Mouse (Mus musculus): Measurements from ENCODE around the gene Fam19a4. TPM values are rescaled to one million over a fixed set of nuclear protein-coding genes. Genes with fewer than 3 reads are reported as not detected.

Fam19a4 gene
- not detected in 2 replicates for polyA plus RNA-seq (2014; fragmentation: Nextera tagmentation; extraction: Ambion mirVana)

- no peak within 1 kb of the TSS for H3K27ac ChIP-seq (ENCODE audit: low read depth, low read length)
- no peaks in the 10 kb centered on the region for H3K9me3 ChIP-seq (replicated peaks; ENCODE audit: control insufficient read depth, low read length)
- H3K36me3 ChIP-seq (ENCODE audit: control insufficient read depth, insufficient read depth, low read length): no peaks in the 10 kb centered on the region
- peaks cover 8% of the 10 kb centered on the region; the same call in 1 of the 2 replicates for H3K4me1 ChIP-seq (ENCODE audit: control insufficient read depth, insufficient read depth, low read length)
- peak within 1 kb of the TSS; percentile 46 for H3K4me3 ChIP-seq (ENCODE audit: low read depth, low read length)
- peak within 1 kb of the TSS; percentile 82 for H3K4me2 ChIP-seq
- WGBS (ENCODE audit: insufficient replicate concordance): under 1% methylated on average over 28 of the region's 30 CpGs
- peaks cover 29% of the 10 kb centered on the region for H3K27me3 ChIP-seq (ENCODE audit: control insufficient read depth, insufficient read depth, low read length)
- ATAC-seq (replicated peaks; ENCODE audit: insufficient number of reproducible peaks, low FRiP score, low TSS enrichment): peak; percentile 74; the same call in 1 of the 2 replicates
- H3K9ac ChIP-seq (ENCODE audit: low read depth, low read length): no peak within 1 kb of the TSS
These were observed at the start of gene Fam19a4 for GRCm38 (mm10) chr6:97060074-97060681. Fam19a4 (minus strand) TSS chr6:97060413.

GRCm38 (mm10) chr6:97106777-97107176 is 46.6 kb upstream of the Fam19a4 start:
- Histone ChIP-seq H3K9ac (ENCODE audit: low read depth, low read length) (no peak overlapping the region), H3K27ac (ENCODE audit: low read depth, low read length) (no peak overlapping the region), H3K4me2 (no peak overlapping the region), H3K9me3 (replicated peaks; ENCODE audit: control insufficient read depth, low read length) (no peaks in the 10 kb centered on the region), H3K4me3 (ENCODE audit: low read depth, low read length) (no peak overlapping the region), H3K27me3 (ENCODE audit: control insufficient read depth, insufficient read depth, low read length) (peaks cover 3% of the 10 kb centered on the region; the same call in 1 of the 2 replicates), H3K4me1 (ENCODE audit: control insufficient read depth, insufficient read depth, low read length) (no peaks in the 10 kb centered on the region), H3K36me3 (ENCODE audit: control insufficient read depth, insufficient read depth, low read length) (no peaks in the 10 kb centered on the region)
- WGBS (ENCODE audit: insufficient replicate concordance): 21% methylated on average over 2 of the region's 2 CpGs
- no peak for ATAC-seq (replicated peaks; ENCODE audit: insufficient number of reproducible peaks, low FRiP score, low TSS enrichment)

GRCm38 (mm10) chr6:97106106-97106505 is 45.9 kb upstream of the Fam19a4 start:
- WGBS (ENCODE audit: insufficient replicate concordance): 75% methylated on average over 8 of the region's 8 CpGs
- H3K4me3 ChIP-seq (ENCODE audit: low read depth, low read length): no peak overlapping the region
- no peak overlapping the region for H3K27ac ChIP-seq (ENCODE audit: low read depth, low read length)
- ATAC-seq (replicated peaks; ENCODE audit: insufficient number of reproducible peaks, low FRiP score, low TSS enrichment): no peak
- no peaks in the 10 kb centered on the region for H3K4me1 ChIP-seq (ENCODE audit: control insufficient read depth, insufficient read depth, low read length)
- no peak overlapping the region for H3K9ac ChIP-seq (ENCODE audit: low read depth, low read length)
- H3K9me3 ChIP-seq (replicated peaks; ENCODE audit: control insufficient read depth, low read length): no peaks in the 10 kb centered on the region
- H3K27me3 ChIP-seq (ENCODE audit: control insufficient read depth, insufficient read depth, low read length): peaks cover 3% of the 10 kb centered on the region; the same call in 1 of the 2 replicates
- H3K36me3 ChIP-seq (ENCODE audit: control insufficient read depth, insufficient read depth, low read length): no peaks in the 10 kb centered on the region
- H3K4me2 ChIP-seq: no peak overlapping the region

- no peak overlapping the region for H3K4me3 ChIP-seq (ENCODE audit: low read depth, low read length)
- H3K27ac ChIP-seq (ENCODE audit: low read depth, low read length): no peak overlapping the region
- no peak overlapping the region for H3K9ac ChIP-seq (ENCODE audit: low read depth, low read length)
- no peaks in the 10 kb centered on the region for H3K36me3 ChIP-seq (ENCODE audit: control insufficient read depth, insufficient read depth, low read length)
- H3K27me3 ChIP-seq (ENCODE audit: control insufficient read depth, insufficient read depth, low read length): peaks cover 3% of the 10 kb centered on the region; the same call in 1 of the 2 replicates
- 70% methylated on average over 7 of the region's 7 CpGs for WGBS (ENCODE audit: insufficient replicate concordance)
- no peak overlapping the region for H3K4me2 ChIP-seq
- ATAC-seq (replicated peaks; ENCODE audit: insufficient number of reproducible peaks, low FRiP score, low TSS enrichment): no peak
- no peaks in the 10 kb centered on the region for H3K9me3 ChIP-seq (replicated peaks; ENCODE audit: control insufficient read depth, low read length)
- no peaks in the 10 kb centered on the region for H3K4me1 ChIP-seq (ENCODE audit: control insufficient read depth, insufficient read depth, low read length)
These were observed 44.1 kb upstream of the Fam19a4 start for GRCm38 (mm10) chr6:97104264-97104852.

- Histone ChIP-seq H3K9me3 (replicated peaks; ENCODE audit: control insufficient read depth, low read length) (no peaks in the 10 kb centered on the region), H3K27ac (ENCODE audit: low read depth, low read length) (no peak overlapping the region), H3K36me3 (ENCODE audit: control insufficient read depth, insufficient read depth, low read length) (no peaks in the 10 kb centered on the region), H3K4me3 (ENCODE audit: low read depth, low read length) (no peak overlapping the region), H3K27me3 (ENCODE audit: control insufficient read depth, insufficient read depth, low read length) (peaks cover 3% of the 10 kb centered on the region; the same call in 1 of the 2 replicates), H3K9ac (ENCODE audit: low read depth, low read length) (no peak overlapping the region), H3K4me1 (ENCODE audit: control insufficient read depth, insufficient read depth, low read length) (no peaks in the 10 kb centered on the region), H3K4me2 (peak overlapping the region; percentile 34)
- WGBS (ENCODE audit: insufficient replicate concordance): 6% methylated on average over 15 of the region's 15 CpGs
- ATAC-seq (replicated peaks; ENCODE audit: insufficient number of reproducible peaks, low FRiP score, low TSS enrichment): no peak
These were observed 41.9 kb upstream of the Fam19a4 start for GRCm38 (mm10) chr6:97101958-97102702.

- no peak for ATAC-seq (replicated peaks; ENCODE audit: insufficient number of reproducible peaks, low FRiP score, low TSS enrichment)
- Histone ChIP-seq H3K9me3 (replicated peaks; ENCODE audit: control insufficient read depth, low read length) (no peaks in the 10 kb centered on the region), H3K4me1 (ENCODE audit: control insufficient read depth, insufficient read depth, low read length) (no peaks in the 10 kb centered on the region), H3K4me2 (peak overlapping the region; percentile 34), H3K27ac (ENCODE audit: low read depth, low read length) (no peak overlapping the region), H3K27me3 (ENCODE audit: control insufficient read depth, insufficient read depth, low read length) (peaks cover 3% of the 10 kb centered on the region; the same call in 1 of the 2 replicates), H3K36me3 (ENCODE audit: control insufficient read depth, insufficient read depth, low read length) (no peaks in the 10 kb centered on the region), H3K9ac (ENCODE audit: low read depth, low read length) (no peak overlapping the region), H3K4me3 (ENCODE audit: low read depth, low read length) (no peak overlapping the region)
- WGBS (ENCODE audit: insufficient replicate concordance): 19% methylated on average over 12 of the region's 12 CpGs
These were observed 41.2 kb upstream of the Fam19a4 start for GRCm38 (mm10) chr6:97101190-97101957.

GRCm38 (mm10) chr6:97082336-97082735 is 22.1 kb upstream of the Fam19a4 start:
- Histone ChIP-seq H3K4me1 (ENCODE audit: control insufficient read depth, insufficient read depth, low read length) (no peaks in the 10 kb centered on the region), H3K9ac (ENCODE audit: low read depth, low read length) (no peak overlapping the region), H3K9me3 (replicated peaks; ENCODE audit: control insufficient read depth, low read length) (no peaks in the 10 kb centered on the region), H3K27ac (ENCODE audit: low read depth, low read length) (no peak overlapping the region), H3K4me3 (ENCODE audit: low read depth, low read length) (no peak overlapping the region), H3K36me3 (ENCODE audit: control insufficient read depth, insufficient read depth, low read length) (no peaks in the 10 kb centered on the region), H3K27me3 (ENCODE audit: control insufficient read depth, insufficient read depth, low read length) (0 out of 2 replicates have a peak, but pooled peaks cover 2% of the 10 kb centered on the region), H3K4me2 (no peak overlapping the region)
- no peak for ATAC-seq (replicated peaks; ENCODE audit: insufficient number of reproducible peaks, low FRiP score, low TSS enrichment)
- whole genome bisulfite sequencing (ENCODE audit: insufficient replicate concordance): 80% methylated on average over 2 of the region's 2 CpGs

GRCm38 (mm10) chr6:97080016-97080415 is 19.8 kb upstream of the Fam19a4 start:
- Histone ChIP-seq H3K27me3 (ENCODE audit: control insufficient read depth, insufficient read depth, low read length) (0 out of 2 replicates have a peak, but pooled peaks cover 2% of the 10 kb centered on the region), H3K9ac (ENCODE audit: low read depth, low read length) (no peak overlapping the region), H3K9me3 (replicated peaks; ENCODE audit: control insufficient read depth, low read length) (no peaks in the 10 kb centered on the region), H3K4me3 (ENCODE audit: low read depth, low read length) (no peak overlapping the region), H3K4me1 (ENCODE audit: control insufficient read depth, insufficient read depth, low read length) (no peaks in the 10 kb centered on the region), H3K36me3 (ENCODE audit: control insufficient read depth, insufficient read depth, low read length) (no peaks in the 10 kb centered on the region), H3K27ac (ENCODE audit: low read depth, low read length) (no peak overlapping the region), H3K4me2 (no peak overlapping the region)
- ATAC-seq (replicated peaks; ENCODE audit: insufficient number of reproducible peaks, low FRiP score, low TSS enrichment): no peak
- 48% methylated on average over 9 of the region's 9 CpGs for WGBS (ENCODE audit: insufficient replicate concordance)
